Mouse (Mus musculus) heart, postnatal 25 days (tissue): ENCODE results near the gene Igflr1. TPM values are rescaled to one million over a fixed set of nuclear protein-coding genes. Genes with fewer than 3 reads are reported as not detected.

Source experiments
- DNase-seq: peaks from one replicate; pipeline ENCODE4 v3.0.0; 2022; ENCODE audit warnings: low spot score
- intact Hi-C: fragments of 180-260 bp; cut with DNase I; formaldehyde crosslinking; loops from one replicate; pipeline ENCODE4 v1.15.1; 2025
- total RNA-seq, 2 experiments: library from RNA; stranded (reverse); gene quantifications; 2 replicates each; pipeline ENCODE4 v1.2.3; 2021

Gene Igflr1
- total RNA-seq, 2 experiments from 2014 or later, result 1.3 to 1.6 TPM

- intact Hi-C loops, result no loop called here
Observed at GRCm38 (mm10) chr7:30553021-30553589, 12.1 kb upstream of the Igflr1 start.

DNA sequence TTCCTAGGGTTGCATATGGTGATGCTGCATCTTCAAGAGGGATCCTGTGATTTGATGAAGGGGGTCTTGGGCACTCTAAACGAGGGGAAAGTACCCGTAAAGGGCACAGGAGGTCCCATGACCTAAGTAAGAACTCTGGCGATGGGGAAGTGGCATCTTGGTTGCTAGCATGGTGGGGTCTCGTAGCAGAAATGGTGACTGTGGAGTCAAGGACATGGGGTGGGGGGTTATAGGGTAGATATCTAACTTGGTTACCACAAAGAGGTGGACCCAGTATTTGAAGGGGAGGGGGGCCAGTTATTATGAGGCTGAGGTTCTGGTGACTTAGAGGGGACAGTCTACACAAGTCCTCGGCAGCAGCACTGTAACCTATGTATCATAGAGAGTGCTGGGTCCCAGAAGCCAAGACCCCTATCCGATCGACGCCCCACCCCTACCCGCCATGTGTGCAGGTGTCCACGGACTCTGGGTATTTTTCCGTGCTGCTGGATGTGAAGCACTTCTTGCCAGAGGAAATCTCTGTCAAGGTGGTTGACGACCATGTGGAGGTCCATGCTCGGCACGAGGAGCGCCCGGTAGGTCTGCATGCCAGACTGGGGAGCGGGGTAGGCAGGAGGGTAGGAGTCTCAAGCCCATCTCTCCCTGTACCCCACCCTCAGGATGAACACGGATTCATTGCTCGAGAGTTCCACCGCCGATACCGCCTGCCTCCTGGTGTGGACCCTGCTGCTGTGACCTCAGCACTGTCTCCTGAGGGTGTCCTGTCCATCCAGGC lies 11.2 kb upstream of the Igflr1 start:
- no peak for DNase-seq

More at GRCm38 (mm10) chr7:30553021-30553589, 12.1 kb upstream of the Igflr1 start:
- peak; percentile 44 for DNase-seq

GRCm38 (mm10) chr7:30556894-30557536 lies 8.2 kb upstream of the Igflr1 start:
- intact Hi-C loops, result no loop called here

More for the DNA sequence above, 11.2 kb upstream of the Igflr1 start:
- intact Hi-C loops, result no loop called here

DNA sequence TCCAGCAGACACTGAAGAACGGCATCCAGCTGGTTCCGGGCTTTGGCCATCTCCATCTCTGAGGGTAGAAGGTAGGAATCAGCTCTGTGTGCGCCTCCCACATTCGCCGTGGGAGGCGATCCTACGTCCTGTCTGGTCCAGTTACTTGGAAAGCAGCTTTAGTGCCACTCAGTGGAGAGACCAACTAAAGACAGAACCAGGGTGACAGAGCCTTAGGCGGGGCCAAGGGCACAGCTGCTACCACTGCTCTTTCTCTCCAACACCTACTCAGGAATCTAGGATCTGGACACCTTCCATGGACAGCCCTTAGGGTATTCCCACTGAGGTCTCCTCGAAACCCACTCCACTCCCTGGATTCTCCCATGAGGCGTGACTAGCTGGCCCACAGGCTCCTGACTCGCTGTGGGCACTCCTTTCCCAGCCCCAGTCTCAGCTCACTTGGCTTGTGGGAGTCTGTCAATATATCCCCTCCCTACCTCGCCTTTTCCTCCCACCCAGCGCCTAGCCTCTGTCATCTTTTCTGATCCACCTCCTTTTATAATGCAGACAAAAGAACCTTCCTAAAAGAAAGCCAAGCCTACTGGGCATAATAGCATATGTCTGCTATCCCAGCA lies 7.2 kb upstream of the Igflr1 start:
- no peak for DNase-seq
- intact Hi-C loops, result no loop called here

More at GRCm38 (mm10) chr7:30556894-30557536, 8.2 kb upstream of the Igflr1 start:
- DNase-seq, result no peak

- no peak for DNase-seq
- intact Hi-C loops, result no loop called here
Observed at GRCm38 (mm10) chr7:30558656-30559442, 6.4 kb upstream of the Igflr1 start.

DNA sequence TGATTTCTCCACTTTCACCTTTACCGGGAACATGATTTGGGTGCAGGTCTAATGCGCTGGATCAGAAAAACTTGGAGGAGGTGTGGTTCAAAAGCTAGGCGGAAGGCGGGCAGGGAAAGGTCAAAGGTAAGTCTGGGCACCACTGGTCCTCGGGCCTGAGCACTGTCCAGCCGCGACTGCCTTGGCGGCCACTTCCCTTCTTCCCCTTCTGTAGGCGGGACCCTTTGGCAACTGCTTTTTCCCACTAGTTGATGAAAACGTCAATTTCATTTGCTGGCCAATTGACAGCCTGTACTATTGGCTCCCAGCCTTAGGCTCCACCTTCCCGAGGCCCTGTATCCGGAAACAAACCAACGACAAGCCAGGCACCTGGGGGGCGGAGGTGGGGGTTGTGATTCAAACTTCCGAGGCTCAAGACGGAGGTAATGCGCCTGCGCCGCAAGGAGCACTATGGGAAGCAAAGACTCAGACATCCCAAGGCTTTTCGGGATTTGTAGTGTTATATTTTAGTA lies 5.7 kb upstream of the Igflr1 start, which contains the start of gene Lin37:
Gene Lin37, minus strand, starts transcription at position 396 of the 512 bp plus-strand sequence.
- intact Hi-C loops, result no loop called here
- DNase-seq, result peak; percentile 98

- DNase-seq, result no peak
- intact Hi-C loops, result no loop called here
Observed at GRCm38 (mm10) chr7:30560296-30560695, 4.9 kb upstream of the Igflr1 start.

GRCm38 (mm10) chr7:30562526-30563116 lies 2.6 kb upstream of the Igflr1 start:
- DNase-seq, result no peak
- intact Hi-C loops, result no loop called here

- intact Hi-C loops, result no loop called here
Observed at GRCm38 (mm10) chr7:30563117-30563905, 1.9 kb upstream of the Igflr1 start, which contains the start of the genes U2af1l4, Gm49396 and Psenen. Gene U2af1l4 (plus strand): TSS chr7:30563301. Gene Gm49396 (plus strand): TSS chr7:30563344. Gene Psenen (minus strand): TSS chr7:30563627.

GRCm38 (mm10) chr7:30563906-30564280 lies 1.3 kb upstream of the Igflr1 start:
- no peak for DNase-seq
- intact Hi-C loops, result no loop called here

More at GRCm38 (mm10) chr7:30563117-30563905, 1.9 kb upstream of the Igflr1 start, which contains the start of the genes U2af1l4, Gm49396 and Psenen:
- peak; percentile 94 for DNase-seq

DNA sequence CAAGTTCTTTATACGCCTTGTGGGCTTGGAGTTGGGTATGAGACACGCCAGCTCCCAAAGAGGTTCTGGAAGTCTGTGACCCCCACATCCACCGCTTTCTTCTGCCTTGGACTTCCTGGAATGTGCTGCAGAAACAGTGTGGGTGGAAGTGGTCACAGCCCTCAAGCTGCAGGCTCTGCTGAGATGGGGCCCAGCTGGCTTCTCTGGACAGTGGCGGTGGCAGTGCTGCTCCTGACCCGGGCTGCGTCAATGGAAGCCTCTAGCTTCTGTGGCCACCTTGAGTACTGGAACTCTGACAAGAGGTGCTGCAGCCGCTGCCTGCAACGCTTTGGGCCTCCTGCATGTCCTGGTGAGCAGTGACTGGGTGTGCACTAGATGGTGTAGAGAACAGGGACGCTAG lies 806 bp downstream of the Igflr1 start:
- intact Hi-C loops, result no loop called here
- no peak for DNase-seq

DNA sequence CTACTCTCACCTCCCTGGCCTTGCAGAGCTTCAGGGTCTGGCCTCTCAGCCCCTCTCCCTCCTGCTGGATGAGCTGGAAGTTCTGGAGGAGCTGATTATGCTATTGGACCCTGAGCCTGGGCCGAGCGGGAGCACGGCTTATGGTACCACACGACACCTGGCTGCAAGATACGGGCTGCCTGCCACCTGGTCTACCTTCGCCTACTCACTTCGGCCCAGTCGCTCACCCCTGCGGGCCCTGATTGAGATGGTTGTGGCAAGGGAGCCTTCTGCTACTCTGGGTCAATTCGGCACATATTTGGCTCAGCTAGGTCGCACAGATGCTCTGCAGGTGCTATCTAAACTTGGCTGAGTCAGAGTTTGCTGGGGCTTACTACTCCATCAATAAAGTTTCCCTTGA lies 2.3 kb downstream of the Igflr1 start:
- intact Hi-C loops, result no loop called here
- no peak for DNase-seq

DNA sequence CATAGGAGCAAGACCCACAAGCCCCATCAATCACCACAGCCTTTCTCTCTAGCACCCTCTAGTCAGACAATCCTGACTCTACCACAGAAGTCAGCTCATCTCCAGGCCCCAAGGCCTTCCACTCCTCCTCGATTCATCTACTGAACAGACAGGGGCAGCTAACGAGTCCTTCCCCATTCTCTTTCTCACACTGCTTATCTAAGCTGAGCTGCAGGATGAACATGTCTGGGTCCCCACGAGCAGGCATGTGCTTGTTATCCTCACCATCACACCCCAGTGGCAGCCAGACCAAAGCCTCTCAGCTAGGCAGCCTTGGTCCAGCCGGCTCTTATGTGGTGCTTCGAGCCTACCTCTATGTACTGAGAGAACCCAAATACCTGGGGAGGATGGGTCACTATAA lies 7.2 kb downstream of the Igflr1 start:
- no peak for DNase-seq
- intact Hi-C loops, result no loop called here

GRCm38 (mm10) chr7:30572969-30573368 lies 7.7 kb downstream of the Igflr1 start:
- DNase-seq, result no peak
- intact Hi-C loops, result no loop called here

- no peak for DNase-seq
- intact Hi-C loops, result loop anchor here (10.0 kb wide), 1 partner anchor 375 kb away; the partner anchor contains the start of gene Usf2
Observed at GRCm38 (mm10) chr7:30579950-30580349, 14.7 kb downstream of the Igflr1 start.

- DNase-seq, result no peak
- intact Hi-C loops, result loop anchor here (10.0 kb wide), 1 partner anchor 373 kb away; the partner anchor contains the start of gene Usf2
Observed at GRCm38 (mm10) chr7:30581547-30581946, 16.3 kb downstream of the Igflr1 start.

DNA sequence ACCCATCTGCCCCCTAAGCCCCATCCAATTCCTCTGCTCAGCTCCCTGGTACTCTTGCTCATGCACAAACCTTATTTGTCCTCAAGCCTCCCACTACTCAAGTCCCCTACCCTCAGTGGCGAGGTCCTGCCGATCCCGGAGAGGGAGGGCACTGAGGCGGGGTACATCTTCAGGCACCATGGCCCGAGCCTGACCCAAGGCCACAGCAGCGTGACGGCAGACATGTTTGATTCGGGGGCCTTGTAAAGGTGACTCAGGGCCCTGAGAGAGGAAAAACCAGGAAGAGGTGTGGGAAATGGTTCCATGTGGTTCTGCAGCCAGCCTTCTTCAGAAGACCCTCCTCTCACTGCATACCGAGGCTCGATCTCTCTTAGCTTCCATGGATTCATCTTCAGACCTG lies 19.1 kb downstream of the Igflr1 start:
- no peak for DNase-seq
- intact Hi-C loops, result loop anchor here (10.0 kb wide), 1 partner anchor 370 kb away; the partner anchor contains the start of gene Usf2

GRCm38 (mm10) chr7:30585170-30585569 lies 19.9 kb downstream of the Igflr1 start:
- intact Hi-C loops, result loop anchor here (5.0 to 10.0 kb wide), 2 partner anchors 82 to 370 kb away; partner anchors contain the start of gene Usf2
- DNase-seq, result no peak
